Mouse (Mus musculus): ENCODE measurements at regions not wholly inside any gene's neighbourhood (a gene's known extent, or its start where the extent isn't known, plus 50 kb on each side); places are given as distances from the start of the nearest gene placed in this dataset.

- Histone ChIP-seq H3K4me1 (ENCODE audit: control insufficient read depth in 1 of 2, insufficient read depth in 2 of 2) (no peaks in the 10 kb centered on the region), H3K4me2 (ENCODE audit: insufficient read depth, low read depth, poor library complexity, severe bottlenecking) (no peak overlapping the region), H3K27me3 (replicated peaks) (no peaks in the 10 kb centered on the region), H3K9ac (ENCODE audit: insufficient read depth, low read depth) (no peak overlapping the region), H3K27ac (ENCODE audit: insufficient read depth, low read depth) (no peak overlapping the region), H3K9me3 (replicated peaks; ENCODE audit: low read length) (no peaks in the 10 kb centered on the region), H3K79me2 (replicated peaks; ENCODE audit: control insufficient read depth, extremely low read depth, insufficient read depth, poor library complexity, severe bottlenecking) (no peaks in the 10 kb centered on the region), H3K36me3 (replicated peaks in 1 of 2; ENCODE audit: control insufficient read depth in 1 of 2, insufficient read depth in 1 of 2, low read length in 1 of 2) (no peaks in the 10 kb centered on the region), H3K4me3 (replicated peaks in 1 of 3; ENCODE audit: low read depth in 2 of 3, low read length in 2 of 3, poor library complexity in 1 of 3) (no peak overlapping the region)
- no peak for DNase-seq (ENCODE audit: extremely low read depth)
- in situ Hi-C loops (cut with MboI; ENCODE audit: low pct_ligation_motif_present, low pct_unique_long_range_greater_than_20kb, low sequenced_read_pairs), result no loop called here
- TF ChIP-seq E2F4 (IDR thresholded peaks at IDR 0.05; ENCODE audit: insufficient replicate concordance, low read depth, low read length), result no peak
- no peak for TF ChIP-seq GABPA (IDR thresholded peaks at IDR 0.05; ENCODE audit: insufficient replicate concordance, low read depth, low read length)
- TF ChIP-seq MAX (IDR thresholded peaks at IDR 0.05; ENCODE audit: low read length), result no peak
- TF ChIP-seq RCOR1 (conservative IDR thresholded peaks at IDR 0.05; ENCODE audit: low read depth, low read length), result no peak
- TF ChIP-seq ZMIZ1 (IDR thresholded peaks at IDR 0.05; ENCODE audit: low read depth, low read length), result no peak
- TF ChIP-seq JUN (IDR thresholded peaks at IDR 0.05; ENCODE audit: insufficient read depth, low read depth, low read length), result no peak
- no peak for TF ChIP-seq JUND (conservative IDR thresholded peaks at IDR 0.05; ENCODE audit: low read depth, low read length)
- TF ChIP-seq MYC (IDR thresholded peaks at IDR 0.05; ENCODE audit: low read depth, low read length), result no peak
- TF ChIP-seq EP300 (IDR thresholded peaks at IDR 0.05; ENCODE audit: low read length), result no peak
- no peak for TF ChIP-seq NRF1 (IDR thresholded peaks at IDR 0.05; ENCODE audit: low read depth, low read length)
- no peak for TF ChIP-seq ZKSCAN1 (IDR thresholded peaks at IDR 0.05; ENCODE audit: borderline replicate concordance, low read depth, low read length)
- no peak for TF ChIP-seq POLR2AphosphoS2 (IDR thresholded peaks at IDR 0.05; ENCODE audit: low read depth, low read length)
- TF ChIP-seq IRF4 (IDR thresholded peaks at IDR 0.05; ENCODE audit: low read depth, low read length), result no peak
- dilution Hi-C loops (cut with MboI; ENCODE audit: extremely low pct_ligation_motif_present, extremely low pct_unique_long_range_greater_than_20kb, low sequenced_read_pairs), result no loop called here
These were observed 91.5 kb upstream of the Mroh9 start for GRCm38 (mm10) chr1:163177011-163177410.

GRCm38 (mm10) chr1:163167051-163167450 is 81.6 kb upstream of the Mroh9 start:
- Histone ChIP-seq H3K27me3 (replicated peaks) (no peaks in the 10 kb centered on the region), H3K27ac (ENCODE audit: insufficient read depth, low read depth) (no peak overlapping the region), H3K9me3 (replicated peaks; ENCODE audit: low read length) (no peaks in the 10 kb centered on the region), H3K36me3 (replicated peaks in 1 of 2; ENCODE audit: control insufficient read depth in 1 of 2, insufficient read depth in 1 of 2, low read length in 1 of 2) (no peaks in the 10 kb centered on the region), H3K79me2 (replicated peaks; ENCODE audit: control insufficient read depth, extremely low read depth, insufficient read depth, poor library complexity, severe bottlenecking) (no peaks in the 10 kb centered on the region), H3K4me2 (ENCODE audit: insufficient read depth, low read depth, poor library complexity, severe bottlenecking) (no peak overlapping the region), H3K9ac (ENCODE audit: insufficient read depth, low read depth) (no peak overlapping the region), H3K4me1 (ENCODE audit: control insufficient read depth in 1 of 2, insufficient read depth in 2 of 2) (no peaks in the 10 kb centered on the region), H3K4me3 (replicated peaks in 1 of 3; ENCODE audit: low read depth in 2 of 3, low read length in 2 of 3, poor library complexity in 1 of 3) (no peak overlapping the region)
- no peak for DNase-seq (ENCODE audit: extremely low read depth)
- TF ChIP-seq HCFC1 (IDR thresholded peaks at IDR 0.05; ENCODE audit: low read depth, low read length) (no peak), SIN3A (IDR thresholded peaks at IDR 0.05; ENCODE audit: low read length) (no peak), POLR2AphosphoS2 (IDR thresholded peaks at IDR 0.05; ENCODE audit: low read depth, low read length) (no peak), NELFE (IDR thresholded peaks at IDR 0.05; ENCODE audit: low read depth, low read length) (no peak), SMC3 (IDR thresholded peaks at IDR 0.05; ENCODE audit: low read depth, low read length) (no peak), JUND (conservative IDR thresholded peaks at IDR 0.05; ENCODE audit: low read depth, low read length) (no peak), PAX5 (IDR thresholded peaks at IDR 0.05; ENCODE audit: low read length) (no peak), CHD2 (IDR thresholded peaks at IDR 0.05; ENCODE audit: low read length) (no peak), UBTF (IDR thresholded peaks at IDR 0.05; ENCODE audit: low read depth, low read length) (no peak), MAX (IDR thresholded peaks at IDR 0.05; ENCODE audit: low read length) (no peak), KAT2A (IDR thresholded peaks at IDR 0.05; ENCODE audit: insufficient replicate concordance, low read length) (no peak), GABPA (IDR thresholded peaks at IDR 0.05; ENCODE audit: insufficient replicate concordance, low read depth, low read length) (no peak)
- dilution Hi-C loops (cut with MboI; ENCODE audit: extremely low pct_ligation_motif_present, extremely low pct_unique_long_range_greater_than_20kb, low sequenced_read_pairs) (no loop called here), in situ Hi-C loops (cut with MboI; ENCODE audit: low pct_ligation_motif_present, low pct_unique_long_range_greater_than_20kb, low sequenced_read_pairs) (no loop called here)
